Mouse (Mus musculus) left cerebral cortex, adult 9 months (tissue): ENCODE results near the gene Myzap.
"Not testable (repeated sequence)": the region's sequence is repeated elsewhere in the genome, so short reads cannot be mapped to it uniquely, and the experiment has no call there.

ENCODE experiments used
- DNase-seq, 2 experiments: peaks; one replicate each; pipeline ENCODE4 v3.0.0; 2022; ENCODE audit warnings: low spot score in 2 of 2

Gene Myzap

GRCm38 (mm10) chr9:71483872-71484271, 108.3 kb downstream of the Myzap start:
- DNase-seq: not testable (repeated sequence)

DNA sequence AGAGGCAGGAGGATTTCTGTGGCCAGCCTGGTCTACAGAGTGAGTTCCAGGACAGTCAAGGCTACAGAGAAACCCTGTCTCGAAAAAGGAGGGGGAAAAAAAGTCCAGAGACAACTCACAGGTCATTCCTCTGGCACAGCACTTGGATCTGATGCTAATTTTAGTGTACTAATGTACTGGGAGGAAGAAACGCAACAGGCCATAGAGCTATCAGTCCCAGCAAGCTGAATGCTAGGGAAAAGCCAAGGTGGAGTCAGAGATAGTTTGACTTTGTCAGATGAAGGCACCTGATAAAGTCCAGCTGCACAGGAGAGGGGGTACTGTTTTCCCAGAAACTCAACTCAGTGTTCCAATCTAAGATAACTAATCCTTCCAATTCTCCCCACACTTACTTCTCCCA, 111.9 kb downstream of the Myzap start:
- DNase-seq: no peak

DNA sequence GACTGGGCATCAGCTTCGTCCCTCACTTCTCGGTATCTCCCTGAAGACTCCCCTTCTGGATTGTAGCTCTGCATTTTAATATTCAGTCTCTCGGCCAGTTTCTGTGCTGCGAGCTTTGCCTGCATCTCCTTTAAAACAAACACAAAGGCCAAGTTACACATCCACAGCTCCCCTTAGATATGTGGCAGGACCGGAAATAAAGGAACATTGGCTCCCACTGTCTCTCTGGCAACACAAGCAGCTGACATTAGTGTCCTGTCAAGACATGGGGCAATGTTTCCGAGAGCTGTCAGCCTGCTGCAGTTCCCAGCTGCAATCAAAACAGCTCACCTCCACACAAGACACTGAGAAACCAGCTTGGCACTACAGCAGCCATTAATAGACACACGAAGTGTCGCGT, 112.7 kb downstream of the Myzap start:
- DNase-seq: no peak

GRCm38 (mm10) chr9:71478596-71478995, 113.6 kb downstream of the Myzap start:
- no peak for DNase-seq

- DNase-seq: no peak
Measured at GRCm38 (mm10) chr9:71476601-71477000, 115.6 kb downstream of the Myzap start.

GRCm38 (mm10) chr9:71475536-71475935, 116.6 kb downstream of the Myzap start:
- no peak for DNase-seq

- no peak for DNase-seq
Measured at GRCm38 (mm10) chr9:71467434-71467833, 124.7 kb downstream of the Myzap start.

DNA sequence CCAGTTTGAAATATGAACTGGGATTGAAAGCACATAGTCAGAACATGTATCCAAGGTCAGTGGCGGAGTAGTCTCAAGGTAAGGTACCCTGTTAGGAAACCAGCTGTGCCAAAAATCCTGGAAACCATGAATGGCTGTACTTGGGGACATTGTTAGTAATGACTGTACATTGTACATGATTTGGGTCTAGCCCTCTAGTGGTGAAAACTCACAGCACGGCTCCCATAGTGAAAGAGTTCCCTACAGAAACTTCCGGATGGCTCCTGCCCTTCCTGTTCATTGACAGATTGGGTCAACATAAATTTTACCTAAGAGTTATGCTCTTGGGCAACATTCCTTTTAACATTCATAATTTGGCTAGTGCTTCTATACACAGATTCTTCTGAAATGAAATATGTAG, 126.0 kb downstream of the Myzap start:
- DNase-seq: no peak

DNA sequence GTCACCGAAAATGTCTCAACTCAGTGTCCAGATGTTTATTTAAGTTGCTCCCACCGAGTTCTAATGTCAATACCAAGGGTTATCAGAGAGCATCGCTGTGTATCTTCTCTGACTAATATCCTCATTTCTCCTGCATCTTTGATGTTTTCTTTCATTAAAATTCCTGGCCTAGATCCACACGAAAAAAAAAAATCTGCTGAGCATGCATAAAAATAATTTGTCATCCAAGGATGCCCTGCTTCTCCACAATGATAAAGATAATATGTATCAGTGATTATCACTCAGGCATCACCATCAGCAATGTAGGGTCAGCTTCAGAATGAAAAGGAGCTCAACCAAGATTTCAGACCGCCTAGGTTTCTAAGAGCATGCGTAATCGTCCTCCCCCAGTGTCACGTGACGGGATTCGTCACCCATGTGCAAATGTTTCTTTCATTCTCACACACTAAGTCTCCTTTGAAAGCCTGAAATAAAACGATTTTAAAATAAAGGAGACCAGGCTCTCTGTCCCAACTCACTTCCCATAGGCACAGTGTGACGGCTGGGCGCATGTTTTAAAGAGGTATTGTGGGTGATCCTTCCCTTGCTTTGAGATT, 129.0 kb downstream of the Myzap start:
- no peak for DNase-seq

DNA sequence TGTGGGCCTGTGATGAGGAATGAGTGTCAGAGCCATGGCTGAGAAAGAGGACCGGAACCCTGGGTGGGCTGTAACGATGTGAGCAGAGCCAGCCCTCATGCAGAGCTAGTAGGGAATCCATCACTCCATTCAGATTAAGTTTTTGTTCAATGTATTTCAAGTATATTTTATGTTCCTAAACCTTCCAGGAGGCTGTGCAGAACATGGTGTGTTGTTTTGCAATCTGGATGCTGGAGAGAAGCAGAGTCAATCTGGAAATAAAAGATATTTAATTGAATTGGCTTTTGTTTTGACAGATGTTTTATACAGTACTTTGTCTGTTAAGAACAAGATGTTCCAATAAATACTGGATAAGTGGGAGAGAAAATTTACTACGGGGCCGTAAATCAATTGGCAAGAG, 135.4 kb downstream of the Myzap start:
- no peak for DNase-seq
